Mouse (Mus musculus): Measurements from ENCODE around the gene Rnf126.

GRCm38 (mm10) chr10:79792339-79793040, 25.7 kb upstream of the Rnf126 start:
- no peak for TF ChIP-seq CTCF (IDR thresholded peaks at IDR 0.05; ENCODE audit: low read depth, low read length)
- no peak for TF ChIP-seq POLR2A (IDR thresholded peaks at IDR 0.05; ENCODE audit: insufficient read depth, low read length)
- TF ChIP-seq EP300 (IDR thresholded peaks at IDR 0.05; ENCODE audit: insufficient read depth, low read depth, low read length), result no peak
